Mouse (Mus musculus) heart, postnatal 0 days (tissue): ENCODE data around the gene Tmed3.

ENCODE experiments used
- CTCF ChIP-seq: IDR thresholded peaks from 2 replicates; pipeline ENCODE4 v1.5.1; 2016; ENCODE audit warnings: antibody characterized with exemption, control low read depth, low read depth
- EP300 ChIP-seq: IDR thresholded peaks from 2 replicates; pipeline ENCODE4 v1.6.1; 2016; ENCODE audit warnings: antibody characterized with exemption, low read depth

DNA sequence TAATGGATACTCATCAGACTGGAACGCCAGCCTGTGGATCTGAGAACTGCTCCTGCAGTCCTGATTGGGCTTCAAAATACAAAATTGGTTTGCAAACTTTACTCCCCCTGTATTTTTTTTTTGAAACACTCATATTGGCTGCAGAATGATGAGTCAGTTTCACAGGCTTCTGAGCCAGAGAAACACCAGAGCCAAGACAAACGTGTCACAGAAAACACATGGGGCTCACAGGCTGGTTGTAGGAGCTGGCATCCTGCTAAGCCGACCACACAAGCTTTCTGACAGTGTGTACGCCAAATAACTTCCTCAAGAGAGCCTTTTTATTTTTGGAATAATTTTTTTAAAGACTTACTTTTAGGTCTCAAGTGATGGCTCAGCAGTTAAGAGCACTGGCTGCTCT lies 35.0 kb downstream of the Tmed3 start:
- TF ChIP-seq CTCF (no peak), EP300 (no peak)
